Mouse (Mus musculus) MEL (cell line): ENCODE results near the gene Gm37240. TPM values are rescaled to one million over a fixed set of nuclear protein-coding genes. Genes with fewer than 3 reads are reported as not detected.

Source experiments
- DNase-seq: peaks from one replicate; pipeline ENCODE4 v3.0.0; 2011; ENCODE audit warnings: low read depth, low spot score
- H3K27ac ChIP-seq: 2 replicates; pipeline ENCODE4 v1.5.1; 2012; ENCODE audit warnings: low read depth, mild to moderate bottlenecking, control low read depth, low read length, moderate library complexity; ENCODE audit not compliant: control insufficient read depth
- H3K27me3 ChIP-seq, 2 experiments: fragments of 150-350 bp in 1 of 2; sonication (generic) in 1 of 2; 2 replicates each; pipeline ENCODE4 v1.6.1; 2012; ENCODE audit warnings: low read length in 2 of 2, mild to moderate bottlenecking in 2 of 2, improper control_type of control experiment in 1 of 2, moderate library complexity in 1 of 2; ENCODE audit not compliant: insufficient read depth in 2 of 2, control insufficient read depth in 1 of 2
- H3K36me3 ChIP-seq, 2 experiments: 2 replicates each; pipeline ENCODE4 v1.6.1; 2012 to 2014; ENCODE audit warnings: low read length in 2 of 2, improper control_type of control experiment in 1 of 2, inconsistent platforms in 1 of 2, mild to moderate bottlenecking in 1 of 2; ENCODE audit not compliant: insufficient read depth in 2 of 2, control insufficient read depth in 1 of 2
- H3K4me1 ChIP-seq, 2 experiments: fragments of 150-350 bp in 1 of 2; sonication (generic) in 1 of 2; 2 replicates each; pipeline ENCODE4 v1.6.1; 2012; ENCODE audit warnings: low read length in 2 of 2, improper control_type of control experiment in 1 of 2, mild to moderate bottlenecking in 1 of 2; ENCODE audit not compliant: insufficient read depth in 2 of 2, control insufficient read depth in 1 of 2
- H3K4me3 ChIP-seq, 2 experiments: fragments of 150-350 bp in 1 of 2; sonication (generic) in 1 of 2; 2 replicates each; pipeline ENCODE4 v1.5.1; 2012; ENCODE audit warnings: low read depth in 2 of 2, low read length in 2 of 2, mild to moderate bottlenecking in 2 of 2, moderate library complexity in 2 of 2, control low read depth in 1 of 2, improper control_type of control experiment in 1 of 2; ENCODE audit not compliant: control insufficient read depth in 1 of 2, insufficient read depth in 1 of 2
- H3K79me2 ChIP-seq: 2 replicates; pipeline ENCODE4 v1.6.1; 2012; ENCODE audit warnings: mild to moderate bottlenecking, low read length, moderate library complexity; ENCODE audit not compliant: control insufficient read depth, poor library complexity, insufficient read depth
- H3K9ac ChIP-seq: 2 replicates; pipeline ENCODE4 v1.6.1; 2012; ENCODE audit warnings: low read depth, mild to moderate bottlenecking, control low read depth, low read length, moderate library complexity; ENCODE audit not compliant: control insufficient read depth, poor library complexity, severe bottlenecking
- H3K9me3 ChIP-seq: fragments of 150-350 bp; sonication (generic); replicated peaks from 2 replicates; pipeline ENCODE4 v1.6.1; 2012; ENCODE audit warnings: mild to moderate bottlenecking, low read length, improper control_type of control experiment, moderate library complexity; ENCODE audit not compliant: insufficient read depth
- BHLHE40 ChIP-seq: IDR thresholded peaks from 2 replicates; pipeline ENCODE4 v1.6.1; 2012; ENCODE audit warnings: low read depth, mild to moderate bottlenecking, inconsistent platforms, low read length, improper control_type of control experiment, borderline replicate concordance
- CHD1 ChIP-seq: IDR thresholded peaks from 2 replicates; pipeline ENCODE4 v1.6.1; 2012; ENCODE audit warnings: low read depth, mild to moderate bottlenecking, inconsistent platforms, low read length, improper control_type of control experiment
- ELF1 ChIP-seq: IDR thresholded peaks from 2 replicates; pipeline ENCODE4 v1.6.1; 2014; ENCODE audit warnings: low read depth, mild to moderate bottlenecking, inconsistent platforms, low read length, improper control_type of control experiment, moderate library complexity
- HCFC1 ChIP-seq: IDR thresholded peaks from 2 replicates; pipeline ENCODE4 v1.6.1; 2012; ENCODE audit warnings: low read depth, mild to moderate bottlenecking, inconsistent platforms, low read length, improper control_type of control experiment, moderate library complexity
- JUND ChIP-seq: IDR thresholded peaks from 2 replicates; pipeline ENCODE4 v1.6.1; 2011; ENCODE audit warnings: low read depth, mild to moderate bottlenecking, improper control_type of control experiment, low read length
- KAT2A ChIP-seq: conservative IDR thresholded peaks from 2 replicates; pipeline ENCODE4 v1.6.1; 2012; ENCODE audit warnings: low read depth, low read length, improper control_type of control experiment, inconsistent platforms
- NELFE ChIP-seq: IDR thresholded peaks from 2 replicates; pipeline ENCODE4 v1.6.1; 2011; ENCODE audit warnings: low read depth, low read length, improper control_type of control experiment
- NRF1 ChIP-seq: IDR thresholded peaks from 2 replicates; pipeline ENCODE4 v1.6.1; 2014; ENCODE audit warnings: low read depth, mild to moderate bottlenecking, inconsistent platforms, low read length, improper control_type of control experiment, moderate library complexity; ENCODE audit not compliant: poor library complexity, insufficient read depth, severe bottlenecking
- POLR2A ChIP-seq, 2 experiments: IDR thresholded peaks; 2 replicates each; pipeline ENCODE4 v1.6.1; 2011 to 2012; ENCODE audit warnings: low read length in 2 of 2, mild to moderate bottlenecking in 2 of 2, control low read depth in 1 of 2, improper control_type of control experiment in 1 of 2, low read depth in 1 of 2, moderate library complexity in 1 of 2; ENCODE audit not compliant: control insufficient read depth in 1 of 2, insufficient read depth in 1 of 2, poor library complexity in 1 of 2
- POLR2AphosphoS2 ChIP-seq: IDR thresholded peaks from 2 replicates; pipeline ENCODE4 v1.6.1; 2011; ENCODE audit warnings: low read length, improper control_type of control experiment
- RAD21 ChIP-seq: IDR thresholded peaks from 2 replicates; pipeline ENCODE4 v1.6.1; 2011; ENCODE audit warnings: mild to moderate bottlenecking, low read depth, low read length, improper control_type of control experiment
- RCOR1 ChIP-seq: IDR thresholded peaks from 2 replicates; pipeline ENCODE4 v1.6.1; 2012; ENCODE audit warnings: low read depth, mild to moderate bottlenecking, inconsistent platforms, low read length, improper control_type of control experiment
- SIN3A ChIP-seq: IDR thresholded peaks from 2 replicates; pipeline ENCODE4 v1.6.1; 2012; ENCODE audit warnings: low read length, improper control_type of control experiment, inconsistent platforms
- SMC3 ChIP-seq: IDR thresholded peaks from 2 replicates; pipeline ENCODE4 v1.6.1; 2011; ENCODE audit warnings: low read depth, low read length, improper control_type of control experiment
- USF2 ChIP-seq, 2 experiments: IDR thresholded peaks; 2 replicates each; pipeline ENCODE4 v1.6.1; 2011 to 2012; ENCODE audit warnings: improper control_type of control experiment in 2 of 2, low read length in 2 of 2, borderline replicate concordance in 1 of 2, inconsistent platforms in 1 of 2, low read depth in 1 of 2, mild to moderate bottlenecking in 1 of 2; ENCODE audit not compliant: insufficient read depth in 1 of 2
- ZNF384 ChIP-seq: IDR thresholded peaks from 2 replicates; pipeline ENCODE4 v1.6.1; 2012; ENCODE audit warnings: low read depth, mild to moderate bottlenecking, inconsistent platforms, low read length, improper control_type of control experiment
- polyA plus RNA-seq, 2 experiments: library from polyadenylated mRNA; stranded (reverse) in 1 of 2; unstranded in 1 of 2; fragments of >175 nt in 1 of 2; fragments of >200 nt in 1 of 2; gene quantifications; 2 replicates each; pipeline versions ENCODE4 v1.2.1 to v1.2.4; 2012; ENCODE audit warnings: low replicate concordance in 2 of 2, low read depth in 1 of 2; ENCODE audit not compliant: insufficient read length in 2 of 2, insufficient read depth in 1 of 2, missing spikeins in 1 of 2
- total RNA-seq: library from RNA; depleted of rRNA; stranded (reverse); fragments of 300-350 nt; gene quantifications from 2 replicates; pipeline ENCODE4 v1.2.3, GENCODE M21; 2012

The Gm37240 gene
- total and polyA plus RNA-seq, 3 experiments, result 0.04 TPM; not detected in 2

- no peak for DNase-seq
- no peak overlapping the region for H3K4me3 ChIP-seq
- no peaks in the 10 kb centered on the region for H3K27me3 ChIP-seq
- TF ChIP-seq JUND (no peak), USF2 (IDR thresholded peaks at IDR 0.05; ENCODE audit: borderline replicate concordance in 1 of 2, insufficient read depth in 1 of 2, low read depth in 1 of 2, low read length in 2 of 2) (no peak)
- TF ChIP-seq, all 39 proteins: peak for 0
- Histone ChIP-seq H3K79me2 (no peaks in the 10 kb centered on the region), H3K4me1 (no peaks in the 10 kb centered on the region), H3K9me3 (no peaks in the 10 kb centered on the region), H3K9ac (no peak overlapping the region), H3K27ac (no peak overlapping the region), H3K36me3 (no peaks in the 10 kb centered on the region)
Measured at GRCm38 (mm10) chr3:85813101-85814014, 74.0 kb downstream of the Gm37240 start.

- Histone ChIP-seq H3K4me1 (no peaks in the 10 kb centered on the region), H3K4me3 (no peak overlapping the region), H3K27ac (no peak overlapping the region), H3K79me2 (no peaks in the 10 kb centered on the region), H3K9ac (no peak overlapping the region), H3K9me3 (no peaks in the 10 kb centered on the region), H3K27me3 (no peaks in the 10 kb centered on the region), H3K36me3 (no peaks in the 10 kb centered on the region)
- no peak for TF ChIP-seq POLR2A (IDR thresholded peaks at IDR 0.05; ENCODE audit: control insufficient read depth in 1 of 2, insufficient read depth in 1 of 2, low read depth in 1 of 2, low read length in 2 of 2, poor library complexity in 1 of 2)
- no peak for TF ChIP-seq SMC3
- no peak for TF ChIP-seq HCFC1
- TF ChIP-seq SIN3A, result no peak
- no peak for TF ChIP-seq RCOR1
- TF ChIP-seq RAD21, result no peak
- no peak for TF ChIP-seq POLR2AphosphoS2
- no peak for TF ChIP-seq JUND
- no peak for TF ChIP-seq BHLHE40
- no peak for TF ChIP-seq NELFE
- no peak for TF ChIP-seq KAT2A
- no peak for TF ChIP-seq ELF1
- TF ChIP-seq ZNF384, result no peak
- TF ChIP-seq NRF1, result no peak
- TF ChIP-seq CHD1, result no peak
- DNase-seq, result no peak
Measured at GRCm38 (mm10) chr3:85812010-85812409, 75.3 kb downstream of the Gm37240 start.
